Mouse (Mus musculus) cortical plate, adult 2 months (tissue): ENCODE data around the gene Il6. TPM values are rescaled to one million over a fixed set of nuclear protein-coding genes. Genes with fewer than 3 reads are reported as not detected.

Source experiments
- H3K27ac ChIP-seq: fragments of 200-500 bp; 2 replicates; pipeline ENCODE4 v1.5.1; 2012; ENCODE audit warnings: low read length, control low read depth, inconsistent platforms; ENCODE audit not compliant: insufficient read depth
- H3K4me1 ChIP-seq: fragments of 200-500 bp; 2 replicates; pipeline ENCODE4 v1.6.1; 2011; ENCODE audit warnings: low read length; ENCODE audit not compliant: control insufficient read depth, insufficient read depth
- H3K4me3 ChIP-seq: fragments of 200-500 bp; 2 replicates; pipeline ENCODE4 v1.5.1; 2011; ENCODE audit warnings: mild to moderate bottlenecking, low read length, control low read depth; ENCODE audit not compliant: insufficient read depth
- CTCF ChIP-seq: fragments of 200-500 bp; IDR thresholded peaks from 2 replicates; pipeline ENCODE4 v1.5.1; 2011; ENCODE audit warnings: mild to moderate bottlenecking, control low read depth, low read length; ENCODE audit not compliant: insufficient read depth; ENCODE audit errors: extremely low read depth
- POLR2A ChIP-seq: fragments of 200-500 bp; IDR thresholded peaks from 2 replicates; pipeline ENCODE4 v1.6.1; 2011; ENCODE audit warnings: mild to moderate bottlenecking, low read length, control low read depth; ENCODE audit not compliant: insufficient read depth; ENCODE audit errors: extremely low read depth
- polyA plus RNA-seq: library from polyadenylated mRNA; depleted of rRNA; stranded (reverse); fragments of >200 nt; gene quantifications from 2 replicates; pipeline ENCODE4 v1.2.3, GENCODE M21; 2012; rRNA removed

Il6 gene
- polyA plus RNA-seq, result not detected in 2 replicates

- H3K4me3 ChIP-seq, result no peak within 1 kb of the TSS
- TF ChIP-seq CTCF (no peak), POLR2A (no peak)
- H3K27ac ChIP-seq, result no peak within 1 kb of the TSS
- no peaks in the 10 kb centered on the region for H3K4me1 ChIP-seq
Measured at GRCm38 (mm10) chr5:30012726-30013503, at the start of gene Il6. Gene Il6, plus strand, starts transcription at chr5:30013114.

- H3K4me1 ChIP-seq, result no peaks in the 10 kb centered on the region
- TF ChIP-seq CTCF (no peak), POLR2A (no peak)
- no peak overlapping the region for H3K27ac ChIP-seq
Measured at GRCm38 (mm10) chr5:29963488-29963887, 49.4 kb upstream of the Il6 start.

GRCm38 (mm10) chr5:29970212-29970611 is 42.7 kb upstream of the Il6 start:
- H3K27ac ChIP-seq, result no peak overlapping the region
- H3K4me3 ChIP-seq, result no peak overlapping the region
- TF ChIP-seq POLR2A, result no peak
- no peak for TF ChIP-seq CTCF
- no peaks in the 10 kb centered on the region for H3K4me1 ChIP-seq

More at GRCm38 (mm10) chr5:29963488-29963887, 49.4 kb upstream of the Il6 start:
- no peak overlapping the region for H3K4me3 ChIP-seq

- Histone ChIP-seq H3K27ac (no peak overlapping the region), H3K4me3 (no peak overlapping the region)
- TF ChIP-seq POLR2A (no peak), CTCF (no peak)
Measured at GRCm38 (mm10) chr5:29972796-29973195, 40.1 kb upstream of the Il6 start.

GRCm38 (mm10) chr5:29973533-29973932 is 39.4 kb upstream of the Il6 start:
- H3K4me3 ChIP-seq, result no peak overlapping the region
- no peak for TF ChIP-seq CTCF
- H3K4me1 ChIP-seq, result no peaks in the 10 kb centered on the region
- no peak overlapping the region for H3K27ac ChIP-seq

More at GRCm38 (mm10) chr5:29972796-29973195, 40.1 kb upstream of the Il6 start:
- no peaks in the 10 kb centered on the region for H3K4me1 ChIP-seq

GRCm38 (mm10) chr5:29974115-29974514 is 38.8 kb upstream of the Il6 start:
- Histone ChIP-seq H3K4me1 (no peaks in the 10 kb centered on the region), H3K4me3 (no peak overlapping the region), H3K27ac (no peak overlapping the region)
- TF ChIP-seq POLR2A (no peak), CTCF (no peak)

GRCm38 (mm10) chr5:29993583-29993982 is 19.3 kb upstream of the Il6 start:
- Histone ChIP-seq H3K27ac (no peak overlapping the region), H3K4me3 (no peak overlapping the region), H3K4me1 (no peaks in the 10 kb centered on the region)
- TF ChIP-seq POLR2A (no peak), CTCF (no peak)

GRCm38 (mm10) chr5:29994344-29994743 is 18.6 kb upstream of the Il6 start:
- no peak for TF ChIP-seq CTCF
- TF ChIP-seq POLR2A, result no peak
- H3K27ac ChIP-seq, result no peak overlapping the region
- H3K4me3 ChIP-seq, result no peak overlapping the region
- H3K4me1 ChIP-seq, result no peaks in the 10 kb centered on the region

GRCm38 (mm10) chr5:29997351-29997750 is 15.6 kb upstream of the Il6 start:
- Histone ChIP-seq H3K4me3 (no peak overlapping the region), H3K4me1 (no peaks in the 10 kb centered on the region), H3K27ac (no peak overlapping the region)
- TF ChIP-seq CTCF, result no peak
- TF ChIP-seq POLR2A, result no peak

- no peak overlapping the region for H3K4me3 ChIP-seq
- TF ChIP-seq CTCF, result no peak
- TF ChIP-seq POLR2A, result no peak
- H3K4me1 ChIP-seq, result no peaks in the 10 kb centered on the region
- H3K27ac ChIP-seq, result no peak overlapping the region
Measured at GRCm38 (mm10) chr5:30000921-30001320, 12.0 kb upstream of the Il6 start.
